In the genomic region with DNA sequence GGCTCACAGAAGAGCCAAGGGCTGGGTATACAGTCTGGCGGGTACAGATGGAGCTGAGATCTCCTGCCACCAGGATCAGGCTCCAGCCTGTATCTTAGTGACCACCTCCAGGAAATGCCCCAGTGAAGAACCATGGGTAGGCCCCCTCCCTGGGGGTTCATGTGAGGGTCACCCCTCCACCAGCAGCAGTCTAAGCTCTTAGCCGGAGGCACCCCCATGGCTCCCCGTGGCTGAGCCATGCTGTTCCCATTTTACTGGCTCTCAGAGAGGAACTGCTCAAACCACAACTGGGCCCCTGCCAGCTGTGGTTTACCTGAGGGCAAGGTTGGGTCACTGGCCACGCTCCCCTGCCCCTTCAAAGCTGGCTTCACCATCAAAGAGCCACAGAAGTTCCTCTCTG, we compare ENCODE assay signal across 12 mouse cellular contexts. TPM values are rescaled to one million over a fixed set of nuclear protein-coding genes. Genes with fewer than 3 reads are reported as not detected.
DNase-seq lines count a peak whose midpoint lies in the region; ATAC-seq and TF ChIP-seq lines count a peak whose summit lies in the region.
"Had no signal": no experiment of that assay in that cellular context is flagged by ENCODE, and none has a peak within 500 bp of the region (broad histone marks: within the 10 kb centered on the region; RNA-seq: fewer than 3 reads in every experiment).

No protein-coding gene starts in this region.

- H3K4me2 ChIP-seq in liver, embryonic 15.5 days: no peak overlapping the region
- no peak overlapping the region for H3K4me2 ChIP-seq in liver, embryonic 12.5 days
- 0 out of 2 replicates have a peak overlapping the region, but pooled peaks have one; percentile 13 for H3K4me2 ChIP-seq in liver, postnatal 0 days (ENCODE audit: low read depth, low read length)
- H3K4me2 ChIP-seq in hindbrain, postnatal 0 days (ENCODE audit: low read depth, low read length): no peak overlapping the region
- no peak overlapping the region for H3K4me2 ChIP-seq in forebrain, postnatal 0 days (ENCODE audit: low read depth)
- H3K4me2 ChIP-seq: embryonic facial prominence, embryonic 13.5 days had no signal

- peak; percentile 20; the same call in 1 of the 2 replicates for TF ChIP-seq POLR2A in bone marrow, adult 2 months (IDR thresholded peaks at IDR 0.05; ENCODE audit: borderline replicate concordance, control insufficient read depth, low read depth, low read length)

- H3K27me3 ChIP-seq in liver, embryonic 15.5 days: peaks cover 13% of the 10 kb centered on the region; the same call in 1 of the 2 replicates
- H3K27me3 ChIP-seq in liver, embryonic 12.5 days (replicated peaks): 0 out of 2 replicates have a peak, but pooled peaks cover 8% of the 10 kb centered on the region
- no peaks in the 10 kb centered on the region for H3K27me3 ChIP-seq in liver, postnatal 0 days (ENCODE audit: insufficient read depth, low read length)
- H3K27me3 ChIP-seq in splenic B cell, adult 2 months (ENCODE audit: control insufficient read depth, insufficient read depth, low read length, poor library complexity, severe bottlenecking): no peaks in the 10 kb centered on the region
- no peaks in the 10 kb centered on the region for H3K27me3 ChIP-seq in hindbrain, postnatal 0 days (ENCODE audit: insufficient read depth, low read length)
- no peaks in the 10 kb centered on the region for H3K27me3 ChIP-seq in forebrain, postnatal 0 days (ENCODE audit: insufficient read depth, low read length)

- 0 out of 2 replicates have a peak, but pooled peaks have one; percentile 21 for ATAC-seq in liver, embryonic 15.5 days (ENCODE audit: insufficient read depth)
- no peak for ATAC-seq in liver, embryonic 12.5 days
- ATAC-seq in liver, postnatal 0 days: peak; percentile 45; the same call in 1 of the 2 replicates
- ATAC-seq in hindbrain, postnatal 0 days: no peak
- no peak for ATAC-seq in forebrain, postnatal 0 days

- no peak overlapping the region for H3K9ac ChIP-seq in liver, embryonic 15.5 days
- H3K9ac ChIP-seq in liver, embryonic 12.5 days: no peak overlapping the region
- H3K9ac ChIP-seq in liver, postnatal 0 days (replicated peaks): no peak overlapping the region
- H3K9ac ChIP-seq in hindbrain, postnatal 0 days (replicated peaks; ENCODE audit: low read length): no peak overlapping the region
- no peak overlapping the region for H3K9ac ChIP-seq in forebrain, postnatal 0 days
- H3K9ac ChIP-seq: embryonic facial prominence, embryonic 13.5 days had no signal

- H3K9me3 ChIP-seq in liver, embryonic 15.5 days (replicated peaks): no peaks in the 10 kb centered on the region
- no peaks in the 10 kb centered on the region for H3K9me3 ChIP-seq in liver, embryonic 12.5 days (replicated peaks)
- H3K9me3 ChIP-seq in liver, postnatal 0 days (ENCODE audit: low read length): no peaks in the 10 kb centered on the region
- H3K9me3 ChIP-seq in hindbrain, postnatal 0 days (ENCODE audit: low read length): no peaks in the 10 kb centered on the region
- no peaks in the 10 kb centered on the region for H3K9me3 ChIP-seq in forebrain, postnatal 0 days (ENCODE audit: low read length)
- H3K9me3 ChIP-seq: embryonic facial prominence, embryonic 13.5 days; hindbrain, embryonic 10.5 days had no signal

- no peak overlapping the region for H3K4me3 ChIP-seq in liver, embryonic 15.5 days (replicated peaks)
- no peak overlapping the region for H3K4me3 ChIP-seq in liver, embryonic 12.5 days
- H3K4me3 ChIP-seq in bone marrow, adult 2 months (replicated peaks; ENCODE audit: control insufficient read depth, low read depth, low read length): no peak overlapping the region
- H3K4me3 ChIP-seq in liver, postnatal 0 days (ENCODE audit: low read depth, low read length): peak overlapping the region; percentile 19; the same call in 1 of the 2 replicates
- no peak overlapping the region for H3K4me3 ChIP-seq in hindbrain, postnatal 0 days (ENCODE audit: low read length)
- H3K4me3 ChIP-seq in forebrain, postnatal 0 days (ENCODE audit: low read depth, low read length): no peak overlapping the region
- H3K4me3 ChIP-seq: embryonic facial prominence, embryonic 13.5 days; hindbrain, embryonic 10.5 days had no signal

- no peak for TF ChIP-seq EP300 in liver, postnatal 0 days (IDR thresholded peaks at IDR 0.05; ENCODE audit: low read depth)

- peak overlapping the region; percentile 38; the same call in 1 of the 2 replicates for H3K27ac ChIP-seq in liver, embryonic 15.5 days (replicated peaks)
- no peak overlapping the region for H3K27ac ChIP-seq in liver, embryonic 12.5 days
- peak overlapping the region; percentile 65 for H3K27ac ChIP-seq in bone marrow, adult 2 months (ENCODE audit: control insufficient read depth, insufficient read depth, low read depth, low read length, poor library complexity)
- 0 out of 2 replicates have a peak overlapping the region, but pooled peaks have one; percentile 34 for H3K27ac ChIP-seq in liver, postnatal 0 days (ENCODE audit: low read depth)
- no peak overlapping the region for H3K27ac ChIP-seq in hindbrain, postnatal 0 days
- H3K27ac ChIP-seq in forebrain, postnatal 0 days (ENCODE audit: low read depth, low read length): no peak overlapping the region
- H3K27ac ChIP-seq: embryonic facial prominence, embryonic 13.5 days; hindbrain, embryonic 10.5 days had no signal

- peak; percentile 51 for DNase-seq in liver, postnatal 0 days
- DNase-seq in splenic B cell, adult 2 months (ENCODE audit: low read depth, low spot score): peak; percentile 53
- no peak for DNase-seq in heart, adult 11 months
- DNase-seq in hindbrain, postnatal 0 days (ENCODE audit: low spot score): no peak
- DNase-seq in forebrain, postnatal 0 days: no peak

- WGBS in liver, embryonic 15.5 days (ENCODE audit: insufficient replicate concordance): 44% methylated on average over 4 of the region's 4 CpGs
- 50% methylated on average over 4 of the region's 4 CpGs for WGBS in liver, embryonic 12.5 days (ENCODE audit: insufficient replicate concordance)
- whole genome bisulfite sequencing in bone marrow, adult 2 months: 10% methylated on average over 4 of the region's 4 CpGs
- 55% methylated on average over 4 of the region's 4 CpGs for WGBS in liver, postnatal 0 days (ENCODE audit: insufficient replicate concordance)
- 86% methylated on average over 4 of the region's 4 CpGs for WGBS in hindbrain, postnatal 0 days
- WGBS in forebrain, postnatal 0 days: 83% methylated on average over 4 of the region's 4 CpGs

- TF ChIP-seq CTCF in bone marrow, adult 2 months (IDR thresholded peaks at IDR 0.05; ENCODE audit: control insufficient read depth, insufficient read depth, low read length): no peak
- no peak for TF ChIP-seq CTCF in liver, postnatal 0 days (IDR thresholded peaks at IDR 0.05; ENCODE audit: low read depth)
- no peak for TF ChIP-seq CTCF in hindbrain, postnatal 0 days (IDR thresholded peaks at IDR 0.05; ENCODE audit: low read depth)
- TF ChIP-seq CTCF in forebrain, postnatal 0 days (IDR thresholded peaks at IDR 0.05; ENCODE audit: low read depth): no peak

- peaks cover 33% of the 10 kb centered on the region for H3K4me1 ChIP-seq in liver, embryonic 15.5 days (replicated peaks)
- peaks cover 26% of the 10 kb centered on the region for H3K4me1 ChIP-seq in liver, embryonic 12.5 days
- peaks cover 3% of the 10 kb centered on the region for H3K4me1 ChIP-seq in bone marrow, adult 2 months (ENCODE audit: control insufficient read depth, insufficient read depth, low read length)
- peaks cover 4% of the 10 kb centered on the region for H3K4me1 ChIP-seq in liver, postnatal 0 days (ENCODE audit: insufficient read depth)
- peaks cover 2% of the 10 kb centered on the region; the same call in 1 of the 2 replicates for H3K4me1 ChIP-seq in hindbrain, postnatal 0 days (ENCODE audit: insufficient read depth, low read length)
- 0 out of 2 replicates have a peak, but pooled peaks cover 4% of the 10 kb centered on the region for H3K4me1 ChIP-seq in forebrain, postnatal 0 days (ENCODE audit: insufficient read depth)
- H3K4me1 ChIP-seq: embryonic facial prominence, embryonic 13.5 days had no signal

- H3K36me3 ChIP-seq in liver, embryonic 15.5 days (replicated peaks): no peaks in the 10 kb centered on the region
- no peaks in the 10 kb centered on the region for H3K36me3 ChIP-seq in liver, embryonic 12.5 days
- no peaks in the 10 kb centered on the region for H3K36me3 ChIP-seq in liver, postnatal 0 days (replicated peaks; ENCODE audit: insufficient read depth, low read length)
- H3K36me3 ChIP-seq in splenic B cell, adult 2 months (ENCODE audit: control insufficient read depth, insufficient read depth, low read length, poor library complexity, severe bottlenecking): no peaks in the 10 kb centered on the region
- no peaks in the 10 kb centered on the region for H3K36me3 ChIP-seq in hindbrain, postnatal 0 days (ENCODE audit: insufficient read depth, low read length)
- H3K36me3 ChIP-seq in forebrain, postnatal 0 days (ENCODE audit: insufficient read depth): no peaks in the 10 kb centered on the region
- H3K36me3 ChIP-seq: embryonic facial prominence, embryonic 13.5 days; hindbrain, embryonic 10.5 days had no signal

RNA-seq across cellular contexts. Expression of a gene that starts 41.1 kb away (rescaled TPM):
- 12.7 and 14.9 TPM in 2 replicates for polyA plus RNA-seq in liver, embryonic 15.5 days (2015; fragmentation: Nextera tagmentation; extraction: Ambion mirVana)
- polyA plus RNA-seq in liver, embryonic 12.5 days (2016; fragmentation: Nextera tagmentation; extraction: Ambion mirVana): 8.9 and 11.6 TPM in 2 replicates
- polyA plus RNA-seq in bone marrow, adult 2 months (2011; ENCODE audit: insufficient read depth, insufficient read length, low replicate concordance, missing spikeins): 2.7 and 5.3 TPM in 2 replicates
- polyA plus RNA-seq in liver, postnatal 0 days (2015; fragmentation: Nextera tagmentation; extraction: Ambion mirVana): 11.5 and 13.0 TPM in 2 replicates
- 30.8 and 38.3 TPM in 2 replicates for total RNA-seq in hindbrain, postnatal 0 days (2014; rRNA removed)
- polyA plus RNA-seq in hindbrain, postnatal 0 days (2015; fragmentation: Nextera tagmentation; extraction: Ambion mirVana): 20.4 and 21.4 TPM in 2 replicates
- 7.2 and 11.6 TPM in 2 replicates for total RNA-seq in forebrain, postnatal 0 days (2014; rRNA removed)
- 11.6 and 15.2 TPM in 2 replicates for polyA plus RNA-seq in forebrain, postnatal 0 days (2015; fragmentation: Nextera tagmentation; extraction: Ambion mirVana)

RNA-seq across cellular contexts. Expression of a gene that starts 46.2 kb away (rescaled TPM):
- 0.31 and 0.89 TPM in 2 replicates for polyA plus RNA-seq in liver, embryonic 15.5 days (2015; fragmentation: Nextera tagmentation; extraction: Ambion mirVana)
- 0.63 and 1.1 TPM in 2 replicates for polyA plus RNA-seq in liver, embryonic 12.5 days (2016; fragmentation: Nextera tagmentation; extraction: Ambion mirVana)
- polyA plus RNA-seq in bone marrow, adult 2 months (2011; ENCODE audit: insufficient read depth, insufficient read length, low replicate concordance, missing spikeins): 2.0 TPM in 1 of 2 replicates, not detected in the other
- 0.64 and 0.69 TPM in 2 replicates for polyA plus RNA-seq in liver, postnatal 0 days (2015; fragmentation: Nextera tagmentation; extraction: Ambion mirVana)
- 92.9 and 97.9 TPM in 2 replicates for total RNA-seq in hindbrain, postnatal 0 days (2014; rRNA removed)
- 143 and 152 TPM in 2 replicates for polyA plus RNA-seq in hindbrain, postnatal 0 days (2015; fragmentation: Nextera tagmentation; extraction: Ambion mirVana)
- total RNA-seq in forebrain, postnatal 0 days (2014; rRNA removed): 118 and 120 TPM in 2 replicates
- 193 and 196 TPM in 2 replicates for polyA plus RNA-seq in forebrain, postnatal 0 days (2015; fragmentation: Nextera tagmentation; extraction: Ambion mirVana)

RNA-seq across cellular contexts. Expression of a gene that starts 57.0 kb away (rescaled TPM):
- 0.09 TPM in 1 of 2 replicates, not detected in the other for polyA plus RNA-seq in liver, embryonic 15.5 days (2015; fragmentation: Nextera tagmentation; extraction: Ambion mirVana)
- not detected in 2 replicates for polyA plus RNA-seq in liver, embryonic 12.5 days (2016; fragmentation: Nextera tagmentation; extraction: Ambion mirVana)
- polyA plus RNA-seq in bone marrow, adult 2 months (2011; ENCODE audit: insufficient read depth, insufficient read length, low replicate concordance, missing spikeins): not detected in 2 replicates
- polyA plus RNA-seq in liver, postnatal 0 days (2015; fragmentation: Nextera tagmentation; extraction: Ambion mirVana): not detected in 2 replicates
- total RNA-seq in hindbrain, postnatal 0 days (2014; rRNA removed): not detected in 2 replicates
- not detected in 2 replicates for polyA plus RNA-seq in hindbrain, postnatal 0 days (2015; fragmentation: Nextera tagmentation; extraction: Ambion mirVana)
- total RNA-seq in forebrain, postnatal 0 days (2014; rRNA removed): not detected in 2 replicates
- not detected in 2 replicates for polyA plus RNA-seq in forebrain, postnatal 0 days (2015; fragmentation: Nextera tagmentation; extraction: Ambion mirVana)
- total RNA-seq: MEL had no signal
- polyA plus RNA-seq: embryonic facial prominence, embryonic 13.5 days; lung, embryonic 16.5 days had no signal

Comparison
In these comparisons a context has a peak if more than half of its experiments do, and no peak if none do; other contexts are left out.
1. ATAC-seq: peak in liver, embryonic 15.5 days (single experiment) and liver, postnatal 0 days (single experiment); none in liver, embryonic 12.5 days (single experiment), hindbrain, postnatal 0 days (single experiment) and forebrain, postnatal 0 days (single experiment).
2. H3K27ac ChIP-seq: peak in liver, embryonic 15.5 days (single experiment), bone marrow, adult 2 months (single experiment) and liver, postnatal 0 days (single experiment); none in liver, embryonic 12.5 days (single experiment), hindbrain, postnatal 0 days (single experiment) and forebrain, postnatal 0 days (single experiment).
3. DNase-seq: peak in liver, postnatal 0 days (single experiment) and splenic B cell, adult 2 months (single experiment); none in heart, adult 11 months (single experiment), hindbrain, postnatal 0 days (single experiment) and forebrain, postnatal 0 days (single experiment).
4. RNA of a gene that starts 46.2 kb away (polyA plus RNA-seq): 193 to 196 TPM in forebrain, postnatal 0 days and 143 to 152 TPM in hindbrain, postnatal 0 days; 2.0 TPM in bone marrow, adult 2 months, 0.64 to 0.69 TPM in liver, postnatal 0 days, 0.63 to 1.1 TPM in liver, embryonic 12.5 days and 0.31 to 0.89 TPM in liver, embryonic 15.5 days; every median in the first group is over 10 times any median in the second.